Mouse (Mus musculus): ENCODE data around the gene Gp1bb. TPM values are rescaled to one million over a fixed set of nuclear protein-coding genes. Genes with fewer than 3 reads are reported as not detected.

Gene Gp1bb
- polyA plus RNA-seq, 1 experiment = 102 TPM

- DNase-seq (ENCODE audit: low read depth, low spot score) = no peak
- WGBS = 77% methylated on average over 13 of the region's 13 CpGs
These were observed 10.5 kb downstream of the Gp1bb start for GRCm38 (mm10) chr16:18611752-18612151.

DNA sequence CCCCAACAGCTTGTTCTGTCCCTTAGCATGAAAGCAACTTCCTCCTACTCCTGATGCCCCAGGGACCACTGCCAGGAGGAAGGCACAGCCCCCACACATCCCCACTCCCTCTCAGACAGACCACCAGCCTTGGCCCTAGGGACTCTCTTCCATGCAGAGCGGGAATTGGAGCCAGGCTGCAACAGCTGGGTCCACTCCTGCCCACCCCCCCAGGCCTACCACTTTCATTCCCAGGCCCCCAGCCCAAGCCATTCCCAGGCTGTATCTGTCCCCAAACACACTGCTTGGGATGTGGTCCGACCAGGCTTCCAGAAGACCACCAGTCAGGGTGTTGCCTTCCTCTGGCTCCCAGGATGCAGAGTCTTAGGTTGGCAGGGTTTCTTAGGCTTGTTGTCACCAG is 13.1 kb downstream of the Gp1bb start:
- WGBS = 82% methylated on average over 2 of the region's 2 CpGs

GRCm38 (mm10) chr16:18608226-18608625 is 14.0 kb downstream of the Gp1bb start:
- 31% methylated on average over 11 of the region's 11 CpGs for WGBS

More for the DNA sequence above, 13.1 kb downstream of the Gp1bb start:
- DNase-seq (ENCODE audit: low read depth, low spot score) = no peak

DNA sequence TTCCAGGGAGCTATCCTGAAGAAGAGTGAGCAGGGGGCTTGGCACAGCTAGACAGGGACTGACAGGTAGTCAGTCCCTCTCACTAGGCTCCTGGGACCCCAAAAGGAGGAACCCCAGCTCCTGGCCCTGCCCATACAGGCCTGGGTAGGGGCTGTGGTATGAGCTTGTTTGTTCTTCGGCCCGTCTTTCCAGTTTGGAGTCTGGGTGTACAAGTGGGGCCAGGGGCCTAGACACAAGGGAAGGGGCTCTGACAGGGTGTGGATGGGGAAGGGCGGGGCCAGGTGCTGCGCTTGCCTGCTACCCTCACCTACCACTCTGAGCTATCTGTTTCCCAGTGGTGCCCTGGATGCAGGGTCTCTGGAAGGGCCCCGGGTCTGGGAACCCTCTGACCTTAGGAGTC is 16.5 kb downstream of the Gp1bb start:
- no peak for DNase-seq (ENCODE audit: low read depth, low spot score)
- WGBS = 72% methylated on average over 5 of the region's 5 CpGs

More at GRCm38 (mm10) chr16:18608226-18608625, 14.0 kb downstream of the Gp1bb start:
- DNase-seq (ENCODE audit: low read depth, low spot score) = no peak

- 65% methylated on average over 8 of the region's 8 CpGs for WGBS
These were observed 17.9 kb downstream of the Gp1bb start for GRCm38 (mm10) chr16:18604267-18604701.

GRCm38 (mm10) chr16:18601447-18601846 is 20.8 kb downstream of the Gp1bb start:
- WGBS = 60% methylated on average over 7 of the region's 7 CpGs
- DNase-seq (ENCODE audit: low read depth, low spot score) = no peak

More at GRCm38 (mm10) chr16:18604267-18604701, 17.9 kb downstream of the Gp1bb start:
- DNase-seq (ENCODE audit: low read depth, low spot score) = no peak

DNA sequence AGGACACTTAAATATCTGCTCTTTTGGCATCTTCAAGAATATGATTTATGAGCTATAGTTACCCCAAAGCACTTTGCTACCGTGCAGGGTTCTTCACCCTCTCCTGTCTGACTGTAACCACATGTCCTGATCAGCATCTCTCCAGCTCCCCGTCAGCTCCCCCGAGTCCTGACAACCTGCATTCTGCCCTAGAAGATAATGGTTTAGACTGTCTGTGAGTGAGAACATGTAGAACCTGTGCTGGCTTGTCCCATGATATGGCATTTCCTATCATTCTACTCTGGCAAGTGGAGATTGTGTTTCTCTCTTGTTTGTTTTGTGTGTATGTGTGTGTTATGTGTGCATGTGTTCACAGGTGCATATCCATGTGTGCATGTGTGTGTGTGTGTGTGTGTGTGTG is 24.2 kb downstream of the Gp1bb start:
- 71% methylated on average over 3 of the region's 3 CpGs for WGBS
- no peak for DNase-seq (ENCODE audit: low read depth, low spot score)

DNA sequence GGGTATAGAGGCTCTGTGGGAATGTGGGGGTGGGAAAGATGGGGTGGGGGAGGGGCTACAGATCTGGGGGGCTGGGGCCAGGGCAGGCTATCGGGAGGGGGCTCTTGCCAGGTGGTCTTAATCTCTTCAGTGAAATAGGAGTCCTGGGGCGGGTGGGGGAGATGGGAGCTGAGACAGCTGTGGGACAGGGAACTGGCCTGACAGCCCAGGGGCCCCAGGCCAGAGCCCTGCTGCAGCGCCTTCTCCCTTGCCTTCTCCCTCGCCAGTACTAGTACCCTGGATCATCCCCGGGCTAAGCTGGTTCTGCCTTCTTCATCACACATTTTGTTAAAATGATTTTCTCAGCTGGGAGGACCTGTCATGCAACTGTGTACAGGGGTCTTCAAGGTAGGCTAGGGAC is 25.9 kb downstream of the Gp1bb start:
- DNase-seq (ENCODE audit: low read depth, low spot score) = no peak
- WGBS = 67% methylated on average over 5 of the region's 5 CpGs

DNA sequence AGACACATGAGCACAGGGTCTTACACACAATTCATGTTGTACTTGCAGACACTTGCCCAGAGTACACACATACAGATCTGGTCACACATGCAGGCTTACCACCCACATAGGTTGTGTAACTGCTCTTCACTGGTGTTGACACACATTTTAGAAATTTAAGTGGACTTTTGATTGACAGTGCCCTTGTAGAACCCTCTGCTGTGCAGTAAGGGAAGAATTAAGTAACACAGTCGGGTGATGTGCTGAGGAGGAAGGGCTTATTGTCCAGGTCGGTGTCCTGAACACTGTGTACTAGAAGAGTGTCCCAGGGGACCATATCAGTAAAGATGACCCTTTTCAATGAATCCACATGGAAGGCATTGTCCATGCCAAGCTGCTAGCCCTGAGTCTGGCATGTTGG is 28.3 kb downstream of the Gp1bb start:
- WGBS = 82% methylated on average over 2 of the region's 2 CpGs

DNA sequence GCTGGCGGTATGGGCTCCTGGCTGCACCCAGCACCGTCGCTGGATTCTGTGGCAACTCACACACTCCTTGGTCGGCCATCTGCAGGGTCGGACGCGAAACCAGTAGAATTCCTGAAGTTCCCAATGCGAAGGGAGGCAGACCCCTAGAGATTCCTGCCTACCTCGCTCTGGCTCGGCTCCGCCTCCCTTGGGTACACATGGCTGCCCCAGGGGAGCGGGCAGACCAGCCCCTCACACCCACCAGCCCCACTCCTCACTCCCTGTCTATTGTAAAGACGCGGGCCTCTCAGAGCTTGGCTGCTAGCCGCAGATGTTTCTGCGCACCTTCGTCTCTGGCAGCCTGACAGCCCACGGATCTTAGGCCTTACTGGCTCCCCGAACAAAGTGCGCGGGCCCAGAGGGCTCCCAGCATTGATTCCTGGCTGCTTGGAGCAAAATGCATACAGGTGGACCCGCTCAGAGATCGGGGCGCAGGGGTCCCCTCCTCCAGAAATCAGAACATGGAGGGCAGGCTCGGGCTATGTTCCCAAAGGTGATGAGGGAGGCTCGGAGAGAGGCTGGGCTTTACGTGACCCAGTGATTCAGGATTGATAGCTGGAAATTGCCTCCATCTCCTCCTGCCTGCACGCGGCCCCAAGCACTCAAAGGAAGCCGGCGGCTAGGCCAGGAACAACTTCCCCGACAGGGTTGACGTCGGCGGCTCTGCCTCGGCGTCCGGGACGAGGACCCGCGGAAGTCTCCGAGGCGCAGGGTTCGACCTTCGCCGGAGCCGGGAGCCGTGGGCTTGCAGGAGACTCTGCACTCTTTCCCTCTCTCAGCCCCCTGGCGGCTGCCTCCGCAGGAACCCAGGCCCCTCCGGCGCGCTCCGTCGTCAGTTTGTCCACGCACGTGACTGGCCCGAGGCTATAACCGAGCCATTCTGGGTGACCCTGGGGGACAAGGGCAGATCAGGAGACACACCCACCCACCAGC is 30.9 kb downstream of the Gp1bb start:
- DNase-seq (ENCODE audit: low read depth, low spot score) = no peak
- WGBS = 10% methylated on average over 59 of the region's 59 CpGs

More for the DNA sequence above, 28.3 kb downstream of the Gp1bb start:
- DNase-seq (ENCODE audit: low read depth, low spot score) = no peak

- WGBS = 8% methylated on average over 48 of the region's 48 CpGs
- DNase-seq (ENCODE audit: low read depth, low spot score) = peak; percentile 25
These were observed 32.1 kb downstream of the Gp1bb start, which contains the start of gene Tbx1 for GRCm38 (mm10) chr16:18589804-18590790. Gene Tbx1, minus strand, starts transcription at chr16:18590671.

GRCm38 (mm10) chr16:18589080-18589621 is 33.1 kb downstream of the Gp1bb start:
- DNase-seq (ENCODE audit: low read depth, low spot score) = no peak
- WGBS = 83% methylated on average over 9 of the region's 9 CpGs

- WGBS = 32% methylated on average over 31 of the region's 31 CpGs
- no peak for DNase-seq (ENCODE audit: low read depth, low spot score)
These were observed 33.5 kb downstream of the Gp1bb start for GRCm38 (mm10) chr16:18588738-18589055.

DNA sequence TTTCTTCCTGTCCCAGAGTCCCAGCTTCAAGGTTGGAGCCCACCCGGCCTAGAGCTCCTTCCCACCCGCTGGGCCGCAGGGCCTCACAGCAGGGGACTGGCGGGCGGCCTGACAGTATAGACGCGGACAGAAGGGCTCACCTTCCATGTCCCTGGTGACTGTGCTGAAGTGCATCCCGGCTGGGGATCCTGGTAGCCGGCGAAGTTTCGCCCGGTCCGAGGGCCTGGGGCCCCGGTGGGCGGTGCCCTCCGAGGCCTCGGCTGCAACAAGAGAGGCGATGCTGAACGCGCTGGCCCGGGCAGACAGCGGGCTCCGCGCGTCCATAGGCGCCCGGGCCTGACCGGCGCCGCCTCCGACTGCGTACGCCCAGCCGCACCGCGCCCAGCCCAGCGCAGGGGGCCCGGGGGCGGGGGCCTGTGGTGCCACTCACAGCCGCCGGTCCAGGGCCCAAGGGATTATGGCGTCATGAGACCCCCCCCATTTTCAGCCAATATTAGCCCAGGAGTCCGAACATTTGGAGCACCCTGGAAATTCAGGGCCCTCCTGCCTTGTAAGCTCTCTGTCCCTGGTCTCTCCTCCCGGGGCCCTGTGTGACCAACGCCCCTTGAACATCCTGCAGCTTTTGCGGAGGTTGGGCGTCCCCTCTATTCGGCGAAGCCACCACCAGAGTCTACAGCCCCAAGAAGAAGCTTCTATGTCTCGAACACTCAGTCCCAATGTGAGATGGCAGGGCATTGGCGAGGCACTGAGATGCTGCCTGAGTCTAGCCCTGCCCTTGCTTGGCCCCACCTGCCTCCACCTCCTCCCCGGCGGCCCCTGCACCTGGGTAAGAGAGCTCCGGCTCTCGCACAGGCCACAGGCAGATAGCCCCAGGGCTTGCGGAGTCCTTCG is 34.1 kb downstream of the Gp1bb start:
- 7% methylated on average over 56 of the region's 57 CpGs for WGBS
- DNase-seq (ENCODE audit: low read depth, low spot score) = no peak

DNA sequence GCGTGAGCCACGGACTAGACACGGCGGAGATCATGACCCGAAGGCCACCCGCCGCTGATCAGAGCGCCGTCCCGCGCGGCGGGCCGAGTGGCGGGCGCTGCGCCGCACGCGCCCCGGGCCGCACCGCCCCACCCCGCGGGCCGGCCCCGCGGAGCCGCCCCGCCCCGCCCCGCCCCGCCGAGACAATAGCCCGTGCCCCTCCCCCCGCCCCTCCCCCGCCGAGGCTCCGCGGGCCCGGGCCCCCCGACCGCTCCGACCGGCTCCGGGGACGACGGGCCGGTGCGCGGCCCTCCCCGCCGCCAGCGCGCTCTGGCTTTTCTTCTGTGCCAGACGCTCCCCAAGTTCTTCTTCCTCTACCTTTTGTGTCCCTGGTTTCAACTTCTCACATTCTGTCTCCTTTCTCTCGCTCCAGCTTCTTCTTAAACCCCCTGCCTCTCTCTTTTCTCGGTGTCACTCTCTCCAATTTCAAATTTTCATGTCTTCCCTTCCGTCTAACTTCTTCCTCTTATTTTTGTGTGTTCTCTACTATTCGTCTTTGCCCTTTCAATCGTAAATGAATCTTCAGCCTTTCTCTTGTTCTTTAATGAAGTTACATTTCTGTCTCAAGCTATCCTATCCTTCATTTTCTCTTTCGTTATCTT is 35.2 kb downstream of the Gp1bb start:
- DNase-seq (ENCODE audit: low read depth, low spot score) = no peak
- 3% methylated on average over 53 of the region's 62 CpGs for WGBS

DNA sequence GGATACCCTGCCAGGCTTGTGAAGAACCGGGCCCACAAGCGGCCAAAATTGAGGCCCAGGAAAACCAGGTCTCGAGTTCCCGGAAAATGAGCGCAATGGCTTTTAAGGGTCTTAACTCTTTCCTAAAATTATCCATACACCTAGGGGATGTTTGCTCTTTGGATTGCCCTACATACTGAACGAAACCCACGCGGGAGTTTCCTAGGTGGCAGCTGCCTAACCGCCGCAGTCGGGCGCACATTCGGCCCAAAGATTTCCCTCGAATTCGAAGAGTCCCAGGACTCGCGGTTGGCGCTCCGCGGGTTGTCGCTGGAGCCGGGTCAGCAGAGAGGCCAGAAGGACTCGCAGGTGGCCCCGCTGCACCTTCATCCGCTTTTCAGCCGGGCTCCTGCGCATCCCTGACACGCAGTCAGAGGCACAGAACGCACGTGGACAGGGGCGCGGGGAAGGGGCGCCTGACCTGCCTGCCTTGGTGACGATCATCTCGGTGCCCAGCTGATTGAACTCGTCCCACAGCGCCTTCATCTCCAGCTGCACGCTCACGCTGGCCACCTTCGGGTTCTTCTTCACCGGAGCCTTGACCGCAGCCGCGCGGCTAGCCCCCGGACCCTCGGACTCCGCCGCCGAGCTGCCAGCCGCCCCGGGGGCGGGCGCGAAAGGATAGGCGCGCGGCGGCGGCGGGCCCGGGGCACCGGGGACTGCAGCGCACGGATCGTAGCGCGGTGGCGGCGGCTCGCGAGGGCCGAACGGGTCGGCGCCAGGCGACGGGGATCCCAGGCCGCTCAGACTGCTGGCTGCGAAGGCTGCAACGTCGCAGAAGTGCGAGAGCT is 35.9 kb downstream of the Gp1bb start:
- WGBS = 8% methylated on average over 82 of the region's 83 CpGs
- DNase-seq (ENCODE audit: low read depth, low spot score) = no peak

DNA sequence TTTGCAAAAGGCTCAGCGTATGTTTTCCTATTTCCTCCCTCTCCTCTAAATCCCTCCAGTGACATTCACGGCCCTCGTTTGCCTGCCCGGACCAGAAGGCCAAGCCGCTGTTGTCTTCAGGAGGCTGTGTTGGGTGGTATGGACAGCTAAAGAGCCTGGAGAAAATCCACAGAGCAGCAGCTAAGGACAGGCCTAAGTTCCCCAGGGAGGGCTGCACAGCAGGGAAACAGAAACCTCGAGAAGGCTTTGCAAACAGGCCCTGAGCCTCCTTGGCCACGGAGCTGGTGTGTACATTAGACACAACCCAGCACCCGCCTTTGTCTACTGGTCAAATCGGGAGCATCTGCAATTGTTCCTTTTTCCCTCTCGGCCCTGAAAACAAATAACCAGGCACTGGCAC is 36.5 kb downstream of the Gp1bb start:
- no peak for DNase-seq (ENCODE audit: low read depth, low spot score)
- WGBS = 56% methylated on average over 10 of the region's 10 CpGs

Data from large intestine, adult 2 months (tissue).